In genomic region chr2:132341293-132341692, GRCm38 (mm10) we compare ENCODE assay signal across 17 mouse cellular contexts. TPM values are rescaled to one million over a fixed set of nuclear protein-coding genes. Genes with fewer than 3 reads are reported as not detected.
"Had no signal": no experiment of that assay in that cellular context is flagged by ENCODE, and none has a peak within 500 bp of the region (broad histone marks: within the 10 kb centered on the region; RNA-seq: fewer than 3 reads in every experiment).

No protein-coding gene starts in this region.

- H3K36me3 ChIP-seq: intestine, embryonic 15.5 days; limb, embryonic 15.5 days; midbrain, embryonic 15.5 days; neural tube, embryonic 12.5 days had no signal

- H3K27ac ChIP-seq: intestine, embryonic 15.5 days; left cerebral cortex, adult 2 months; limb, embryonic 15.5 days; midbrain, embryonic 15.5 days; neural tube, embryonic 12.5 days; stomach, postnatal 0 days had no signal

- H3K4me2 ChIP-seq: intestine, embryonic 15.5 days; limb, embryonic 15.5 days; midbrain, embryonic 11.5 days; midbrain, embryonic 15.5 days; neural tube, embryonic 12.5 days had no signal

- ATAC-seq: intestine, embryonic 15.5 days; lung, postnatal 0 days; midbrain, embryonic 15.5 days had no signal

- H3K4me3 ChIP-seq: intestine, embryonic 15.5 days; left cerebral cortex, adult 2 months; limb, embryonic 15.5 days; midbrain, embryonic 15.5 days; neural tube, embryonic 12.5 days had no signal

- H3K27me3 ChIP-seq: intestine, embryonic 15.5 days; limb, embryonic 15.5 days; midbrain, embryonic 15.5 days; neural tube, embryonic 12.5 days had no signal

- H3K4me1 ChIP-seq: intestine, embryonic 15.5 days; limb, embryonic 15.5 days; midbrain, embryonic 15.5 days; neural tube, embryonic 12.5 days had no signal

- H3K9me3 ChIP-seq: intestine, embryonic 15.5 days; limb, embryonic 15.5 days; midbrain, embryonic 15.5 days; neural tube, embryonic 12.5 days had no signal

- DNase-seq: kidney, adult 18-20 months; kidney, postnatal 10 days; kidney, postnatal 4 days; lung, adult 2 months; lung, postnatal 36 days; thymus, postnatal 4 days had no signal

- H3K9ac ChIP-seq: intestine, embryonic 15.5 days; limb, embryonic 15.5 days; midbrain, embryonic 15.5 days; neural tube, embryonic 12.5 days had no signal

RNA-seq across cellular contexts. Expression of gene Prokr2, which starts 44.0 kb away (rescaled TPM):
- total RNA-seq: megakaryocyte, adult 5-6 weeks; monocyte, adult 5-6 weeks; neutrophil, adult 5-6 weeks had no signal
- polyA plus RNA-seq: lung, adult 2 months; lung, postnatal 0 days; stomach, postnatal 0 days had no signal
